ENCODE assay signal across 19 mouse cellular contexts in genomic region chr7:127628646-127629045, GRCm38 (mm10). TPM values are rescaled to one million over a fixed set of nuclear protein-coding genes. Genes with fewer than 3 reads are reported as not detected.
DNase-seq lines count a peak whose midpoint lies in the region; ATAC-seq and TF ChIP-seq lines count a peak whose summit lies in the region.
"Had no signal": no experiment of that assay in that cellular context is flagged by ENCODE, and none has a peak within 500 bp of the region (broad histone marks: within the 10 kb centered on the region; RNA-seq: fewer than 3 reads in every experiment).

No protein-coding gene starts in this region.

- no peaks in the 10 kb centered on the region for H3K4me1 ChIP-seq in stomach, postnatal 0 days (replicated peaks; ENCODE audit: control insufficient read depth, insufficient read depth)
- no peaks in the 10 kb centered on the region for H3K4me1 ChIP-seq in kidney, embryonic 14.5 days (ENCODE audit: control insufficient read depth, insufficient read depth, low read length)
- H3K4me1 ChIP-seq: embryonic facial prominence, embryonic 13.5 days; forebrain, embryonic 12.5 days; heart, embryonic 12.5 days; hindbrain, embryonic 10.5 days had no signal

- DNase-seq in thymus, postnatal 0 days (ENCODE audit: low spot score), result peak; percentile 71
- no peak for DNase-seq in thymus, adult 18-20 months
- peak; percentile 49 to 72 for DNase-seq in CD8-positive naive resting alpha-beta T cell, adult 2 months (ENCODE audit: low read depth in 2 of 2, low spot score in 2 of 2)
- peak; percentile 63 for DNase-seq in induced T-regulatory cell, adult 2 months (ENCODE audit: low read depth)
- no peak for DNase-seq in adrenal gland, adult 2 months
- DNase-seq in stomach, postnatal 0 days (ENCODE audit: low spot score), result no peak
- DNase-seq: adrenal gland, postnatal 10 days; cerebellum, adult 11-12 months; cerebellum, adult 9-10 months; cerebellum, postnatal 25 days; gastrocnemius, postnatal 14 days had no signal

- no peak for TF ChIP-seq CTCF in stomach, postnatal 0 days (IDR thresholded peaks at IDR 0.05; ENCODE audit: low read depth)

- no peak overlapping the region for H3K4me3 ChIP-seq in stomach, postnatal 0 days (ENCODE audit: low read depth, low read length)
- no peak overlapping the region for H3K4me3 ChIP-seq in kidney, embryonic 14.5 days (ENCODE audit: low read length)
- H3K4me3 ChIP-seq: embryonic facial prominence, embryonic 13.5 days; forebrain, embryonic 12.5 days; heart, embryonic 12.5 days; hindbrain, embryonic 10.5 days had no signal

- no peak overlapping the region for H3K27ac ChIP-seq in stomach, postnatal 0 days (replicated peaks)
- no peak overlapping the region for H3K27ac ChIP-seq in kidney, embryonic 14.5 days (ENCODE audit: low read depth, low read length)
- H3K27ac ChIP-seq: embryonic facial prominence, embryonic 13.5 days; forebrain, embryonic 12.5 days; hindbrain, embryonic 10.5 days; hindbrain, embryonic 14.5 days had no signal

- no peaks in the 10 kb centered on the region for H3K36me3 ChIP-seq in stomach, postnatal 0 days (ENCODE audit: control insufficient read depth, insufficient read depth, low read length)
- no peaks in the 10 kb centered on the region for H3K36me3 ChIP-seq in kidney, embryonic 14.5 days (ENCODE audit: control insufficient read depth, insufficient read depth, low read length)
- H3K36me3 ChIP-seq: embryonic facial prominence, embryonic 13.5 days; forebrain, embryonic 12.5 days; heart, embryonic 12.5 days; hindbrain, embryonic 10.5 days had no signal

- ATAC-seq in stomach, postnatal 0 days (ENCODE audit: low FRiP score, low TSS enrichment), result no peak
- no peak for ATAC-seq in kidney, embryonic 14.5 days (ENCODE audit: low FRiP score, low TSS enrichment)
- ATAC-seq: forebrain, embryonic 16.5 days; Patski had no signal

- no peak for TF ChIP-seq EP300 in stomach, postnatal 0 days (optimal IDR thresholded peaks at IDR 0.05)

- no peaks in the 10 kb centered on the region for H3K27me3 ChIP-seq in stomach, postnatal 0 days (ENCODE audit: control insufficient read depth, insufficient read depth, low read length)
- H3K27me3 ChIP-seq in kidney, embryonic 14.5 days (ENCODE audit: control insufficient read depth, insufficient read depth, low read length), result no peaks in the 10 kb centered on the region
- H3K27me3 ChIP-seq: embryonic facial prominence, embryonic 13.5 days; forebrain, embryonic 12.5 days; heart, embryonic 12.5 days; Patski had no signal

- H3K9me3 ChIP-seq in stomach, postnatal 0 days (ENCODE audit: control insufficient read depth, low read length), result no peaks in the 10 kb centered on the region
- H3K9me3 ChIP-seq in kidney, embryonic 14.5 days (ENCODE audit: control insufficient read depth, low read length), result no peaks in the 10 kb centered on the region
- H3K9me3 ChIP-seq: embryonic facial prominence, embryonic 13.5 days; forebrain, embryonic 12.5 days had no signal

- no peak overlapping the region for H3K4me2 ChIP-seq in stomach, postnatal 0 days (replicated peaks; ENCODE audit: low read depth)
- no peak overlapping the region for H3K4me2 ChIP-seq in kidney, embryonic 14.5 days (replicated peaks; ENCODE audit: low read depth, low read length)
- H3K4me2 ChIP-seq: embryonic facial prominence, embryonic 13.5 days; forebrain, embryonic 12.5 days; heart, embryonic 12.5 days; hindbrain, embryonic 14.5 days had no signal

- no peak overlapping the region for H3K9ac ChIP-seq in stomach, postnatal 0 days (ENCODE audit: low read length)
- H3K9ac ChIP-seq in kidney, embryonic 14.5 days (ENCODE audit: low read depth, low read length), result no peak overlapping the region
- H3K9ac ChIP-seq: embryonic facial prominence, embryonic 13.5 days; forebrain, embryonic 12.5 days; heart, embryonic 12.5 days; hindbrain, embryonic 14.5 days had no signal

- 78% methylated on average over 5 of the region's 5 CpGs for WGBS in stomach, postnatal 0 days
- WGBS in kidney, embryonic 14.5 days, result 72% methylated on average over 5 of the region's 5 CpGs

RNA-seq across cellular contexts. Expression of gene Zfp629, which starts 13.0 kb away (rescaled TPM):
- polyA plus RNA-seq in thymus, postnatal 0 days (2015; fragmentation: Nextera tagmentation; extraction: Ambion mirVana), result 6.6 and 7.0 TPM in 2 replicates
- 10 to 100 TPM; 16.3 to 21.2 TPM for total RNA-seq in adrenal gland, adult 2 months (2021)
- polyA plus RNA-seq in adrenal gland, adult 2 months (2012; rRNA removed), result 14.0 and 15.5 TPM in 2 replicates
- polyA plus RNA-seq in stomach, postnatal 0 days (2015; fragmentation: Nextera tagmentation; extraction: Ambion mirVana), result 3.6 and 3.7 TPM in 2 replicates
- polyA plus RNA-seq in kidney, embryonic 14.5 days (2014; fragmentation: Nextera tagmentation; extraction: Ambion mirVana), result 14.0 and 23.5 TPM in 2 replicates

RNA-seq across cellular contexts. Expression of gene Rnf40, which starts 40.1 kb away (rescaled TPM):
- polyA plus RNA-seq in thymus, postnatal 0 days (2015; fragmentation: Nextera tagmentation; extraction: Ambion mirVana), result 42.5 and 44.3 TPM in 2 replicates
- 10 to 100 TPM; 54.9 to 55.7 TPM for total RNA-seq in adrenal gland, adult 2 months (2021)
- 19.3 and 23.3 TPM in 2 replicates for polyA plus RNA-seq in adrenal gland, adult 2 months (2012; rRNA removed)
- 17.1 and 18.7 TPM in 2 replicates for polyA plus RNA-seq in stomach, postnatal 0 days (2015; fragmentation: Nextera tagmentation; extraction: Ambion mirVana)
- 25.5 and 41.5 TPM in 2 replicates for polyA plus RNA-seq in kidney, embryonic 14.5 days (2014; fragmentation: Nextera tagmentation; extraction: Ambion mirVana)

RNA-seq across cellular contexts. Expression of gene Ccdc189, which starts 40.3 kb away (rescaled TPM):
- polyA plus RNA-seq in thymus, postnatal 0 days (2015; fragmentation: Nextera tagmentation; extraction: Ambion mirVana), result 2.8 and 3.5 TPM in 2 replicates
- total RNA-seq in adrenal gland, adult 2 months (2021), result 10 to 100 TPM in 1 of 2 experiments, 1 to 10 TPM in 1; 7.6 to 11.4 TPM
- 4.8 and 6.1 TPM in 2 replicates for polyA plus RNA-seq in adrenal gland, adult 2 months (2012; rRNA removed)
- 3.5 and 3.6 TPM in 2 replicates for polyA plus RNA-seq in stomach, postnatal 0 days (2015; fragmentation: Nextera tagmentation; extraction: Ambion mirVana)
- 12.7 and 14.5 TPM in 2 replicates for polyA plus RNA-seq in kidney, embryonic 14.5 days (2014; fragmentation: Nextera tagmentation; extraction: Ambion mirVana)

RNA-seq across cellular contexts. Expression of gene Phkg2, which starts 55.5 kb away (rescaled TPM):
- 55.2 and 62.1 TPM in 2 replicates for polyA plus RNA-seq in thymus, postnatal 0 days (2015; fragmentation: Nextera tagmentation; extraction: Ambion mirVana)
- total RNA-seq in adrenal gland, adult 2 months (2021), result 10 to 100 TPM; 37.3 to 44.4 TPM
- 48.3 and 53.2 TPM in 2 replicates for polyA plus RNA-seq in adrenal gland, adult 2 months (2012; rRNA removed)
- polyA plus RNA-seq in stomach, postnatal 0 days (2015; fragmentation: Nextera tagmentation; extraction: Ambion mirVana), result 22.6 and 24.3 TPM in 2 replicates
- polyA plus RNA-seq in kidney, embryonic 14.5 days (2014; fragmentation: Nextera tagmentation; extraction: Ambion mirVana), result 37.8 and 39.8 TPM in 2 replicates

Comparison
In these comparisons a context has a peak if more than half of its experiments do, and no peak if none do; other contexts are left out.
1. DNase-seq: peak in thymus, postnatal 0 days (single experiment), CD8-positive naive resting alpha-beta T cell, adult 2 months (2 of 2) and induced T-regulatory cell, adult 2 months (single experiment); none in thymus, adult 18-20 months (0 of 2), adrenal gland, adult 2 months (single experiment) and stomach, postnatal 0 days (single experiment).